Mouse (Mus musculus) lung, embryonic 14.5 days (tissue): ENCODE measurements around the gene Sptan1. TPM values are rescaled to one million over a fixed set of nuclear protein-coding genes. Genes with fewer than 3 reads are reported as not detected.

Experiments
- ATAC-seq: fragments of 200-750 bp; cut with Nextera tagmentation; 2 replicates; pipeline ENCODE4 v1.8.0; 2017; ENCODE audit warnings: mild to moderate bottlenecking, moderate TSS enrichment, moderate library complexity; ENCODE audit not compliant: insufficient read depth
- DNase-seq: peaks from one replicate; pipeline ENCODE4 v3.0.0-alpha.2; 2015
- H3K27ac ChIP-seq: fragments of 300-500 bp; sonication (generic); 2 replicates; pipeline ENCODE4 v1.5.1; 2014; ENCODE audit warnings: low read depth, mild to moderate bottlenecking, moderate library complexity
- H3K27me3 ChIP-seq: fragments of 300-500 bp; sonication (generic); 2 replicates; pipeline ENCODE4 v1.6.1; 2014; ENCODE audit warnings: low read length, control low read depth; ENCODE audit not compliant: insufficient read depth
- H3K36me3 ChIP-seq: fragments of 300-500 bp; sonication (generic); 2 replicates; pipeline ENCODE4 v1.6.1; 2014; ENCODE audit warnings: control low read depth; ENCODE audit not compliant: insufficient read depth
- H3K4me1 ChIP-seq: fragments of 300-500 bp; sonication (generic); 2 replicates; pipeline ENCODE4 v1.6.1; 2014; ENCODE audit warnings: antibody characterized with exemption, control low read depth; ENCODE audit not compliant: insufficient read depth
- H3K4me2 ChIP-seq: fragments of 300-500 bp; sonication (generic); 2 replicates; pipeline ENCODE4 v1.6.1; 2014; ENCODE audit warnings: mild to moderate bottlenecking
- H3K4me3 ChIP-seq: fragments of 300-500 bp; sonication (generic); 2 replicates; pipeline ENCODE4 v1.5.1; 2014; ENCODE audit warnings: low read depth, low read length
- H3K9ac ChIP-seq: fragments of 300-500 bp; sonication (generic); 2 replicates; pipeline ENCODE4 v1.6.1; 2014
- H3K9me3 ChIP-seq: fragments of 300-500 bp; sonication (generic); 2 replicates; pipeline ENCODE4 v1.6.1; 2016; ENCODE audit warnings: low read depth, low read length, control low read depth
- CTCF ChIP-seq: IDR thresholded peaks from 2 replicates; pipeline ENCODE4 v1.5.1; 2016; ENCODE audit warnings: antibody characterized with exemption, low read depth
- WGBS: fragments of 180-500 bp; shearing (Covaris S2); extraction: QIAGEN DNeasy Blood & Tissue Kit; methylation state at CpG from one replicate; pipeline ENCODE4 v1.1.7; 2014; 5-methylcytosine and 5-hydroxymethylcytosine counted together
- microRNA-seq: library from miRNA; unstranded; fragments of <30 nt; microRNA quantifications from one replicate; pipeline ENCODE4, GENCODE M21; 2016; ENCODE audit warnings: borderline number of aligned reads
- polyA plus RNA-seq: library from polyadenylated mRNA; unstranded; fragments of >200 nt; fragmentation: Nextera tagmentation; extraction: Ambion mirVana; gene quantifications from 2 replicates; pipeline ENCODE4 v1.2.1, GENCODE M21; 2014

Sptan1 gene
- polyA plus RNA-seq, 1 experiment from 2014 or later, result 149 TPM

DNA sequence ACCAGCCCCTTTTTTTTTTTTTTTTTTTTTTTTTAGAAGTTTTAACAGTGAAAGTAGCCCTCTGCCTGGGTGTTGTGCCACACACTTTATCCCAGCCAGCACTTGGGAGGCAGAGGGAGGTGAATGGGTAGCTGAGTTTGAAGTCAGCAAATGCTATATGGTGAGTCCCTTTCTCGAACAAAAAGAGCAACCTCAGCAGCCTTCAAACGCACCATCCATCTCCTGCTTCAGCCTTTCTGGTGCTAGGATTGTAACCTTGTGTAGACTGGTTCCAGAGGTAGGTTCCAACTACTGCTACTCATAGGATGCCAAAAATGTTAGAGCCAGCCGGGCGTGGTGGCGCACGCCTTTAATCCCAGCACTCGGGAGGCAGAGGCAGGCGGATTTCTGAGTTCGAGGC, 111.1 kb downstream of the Sptan1 start:
- DNase-seq (peak; percentile 6), ATAC-seq (no peak)
- no peak overlapping the region for H3K27ac ChIP-seq
- no peaks in the 10 kb centered on the region for H3K27me3 ChIP-seq
- H3K4me1 ChIP-seq, result 0 out of 2 replicates have a peak, but pooled peaks cover 5% of the 10 kb centered on the region
- H3K36me3 ChIP-seq, result peaks cover 24% of the 10 kb centered on the region
- TF ChIP-seq CTCF, result no peak
- WGBS, result 91% methylated on average over 8 of the region's 9 CpGs
- H3K9ac ChIP-seq, result no peak overlapping the region
- H3K4me2 ChIP-seq, result no peak overlapping the region
- no peaks in the 10 kb centered on the region for H3K9me3 ChIP-seq
- H3K4me3 ChIP-seq, result no peak overlapping the region

DNA sequence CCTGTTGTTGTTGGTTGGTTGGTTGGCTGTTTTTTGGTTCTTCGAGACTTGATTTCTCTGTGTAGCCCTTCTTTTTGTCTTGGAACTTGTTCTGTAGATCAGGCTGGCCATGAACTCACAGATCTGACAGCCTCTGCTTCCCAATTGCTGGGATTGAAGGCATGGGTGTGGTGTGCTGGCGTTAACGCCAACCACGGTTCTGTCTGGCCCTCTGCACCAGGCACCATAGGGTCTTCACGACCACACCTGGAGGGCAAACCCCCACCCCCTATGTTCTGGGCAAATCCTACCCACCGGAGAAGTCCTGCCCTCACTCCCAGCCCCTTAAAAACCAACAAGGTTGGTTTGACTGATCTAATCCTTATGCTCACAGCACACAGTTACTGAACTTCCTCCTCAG, 111.6 kb downstream of the Sptan1 start:
- 59% methylated on average over 6 of the region's 6 CpGs for WGBS
- peak; percentile 16 for ATAC-seq
- no peak overlapping the region for H3K4me3 ChIP-seq
- 0 out of 2 replicates have a peak, but pooled peaks cover 5% of the 10 kb centered on the region for H3K4me1 ChIP-seq
- peak overlapping the region; percentile 92 for H3K4me2 ChIP-seq
- H3K27me3 ChIP-seq, result no peaks in the 10 kb centered on the region
- no peaks in the 10 kb centered on the region for H3K9me3 ChIP-seq
- H3K9ac ChIP-seq, result no peak overlapping the region
- no peak for TF ChIP-seq CTCF
- peaks cover 21% of the 10 kb centered on the region for H3K36me3 ChIP-seq
- H3K27ac ChIP-seq, result 0 out of 2 replicates have a peak overlapping the region, but pooled peaks have one; percentile 21
- DNase-seq, result no peak

DNA sequence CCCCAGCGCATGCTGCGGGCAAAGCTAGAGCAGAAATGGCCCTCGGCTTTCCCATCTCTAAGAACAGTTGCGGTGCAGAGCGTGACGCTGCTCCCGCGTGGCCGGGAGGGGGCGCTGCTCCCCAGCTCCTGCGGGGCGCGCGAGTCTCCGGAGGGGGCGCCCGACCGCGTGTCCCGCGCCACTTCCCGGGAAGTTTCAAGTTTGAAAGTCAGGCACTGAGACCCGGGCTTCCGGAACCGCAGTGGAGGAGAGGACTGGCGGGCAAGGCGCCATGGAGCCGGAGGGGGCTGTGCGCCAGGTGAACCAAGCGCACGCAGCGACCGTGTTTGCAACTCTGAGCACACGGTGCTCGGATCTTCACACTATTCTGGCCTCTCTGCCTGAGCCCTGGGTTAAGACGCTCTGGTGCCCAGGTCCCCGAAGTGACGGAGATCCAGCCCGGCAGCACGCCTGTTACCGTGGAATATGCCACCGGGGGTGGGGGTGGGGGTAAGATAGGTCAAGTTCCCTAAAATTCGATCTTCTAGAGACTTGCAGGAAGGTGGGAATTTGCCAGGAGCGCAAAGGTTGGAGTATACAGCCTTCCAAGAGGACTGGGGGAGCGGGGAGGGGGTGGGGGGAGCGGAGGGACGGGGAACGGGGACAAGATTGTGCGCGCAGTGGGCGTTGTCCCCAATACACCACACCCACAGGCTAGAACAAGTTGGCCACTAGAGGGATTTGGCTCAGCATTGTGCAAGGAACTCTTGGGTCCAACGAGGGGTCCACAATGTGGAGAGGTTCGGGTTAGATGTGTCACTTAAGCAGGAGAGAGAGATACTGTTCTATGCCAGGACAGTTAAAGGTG, 112.4 kb downstream of the Sptan1 start, which contains the start of gene Pkn3:
TSS of gene Pkn3 (plus strand) at position 183 of the 847 bp plus-strand sequence.
- peak; percentile 92 for TF ChIP-seq CTCF
- H3K4me3 ChIP-seq, result peak within 1 kb of the TSS; percentile 64
- peak; percentile 85 for ATAC-seq
- peak within 1 kb of the TSS; percentile 94 for H3K27ac ChIP-seq
- no peaks in the 10 kb centered on the region for H3K9me3 ChIP-seq
- under 1% methylated on average over 53 of the region's 53 CpGs for WGBS
- no peaks in the 10 kb centered on the region for H3K27me3 ChIP-seq
- peak within 1 kb of the TSS; percentile 65 for H3K9ac ChIP-seq
- H3K4me2 ChIP-seq, result peak within 1 kb of the TSS; percentile 92
- peaks cover 16% of the 10 kb centered on the region for H3K36me3 ChIP-seq
- H3K4me1 ChIP-seq, result 0 out of 2 replicates have a peak, but pooled peaks cover 5% of the 10 kb centered on the region
- DNase-seq, result peak; percentile 95

- Histone ChIP-seq H3K9me3 (no peaks in the 10 kb centered on the region), H3K4me1 (0 out of 2 replicates have a peak, but pooled peaks cover 5% of the 10 kb centered on the region), H3K4me3 (peak overlapping the region; percentile 64), H3K36me3 (peaks cover 10% of the 10 kb centered on the region), H3K27me3 (no peaks in the 10 kb centered on the region), H3K9ac (peak overlapping the region; percentile 65; the same call in 1 of the 2 replicates), H3K27ac (peak overlapping the region; percentile 94), H3K4me2 (peak overlapping the region; percentile 92)
- no peak for TF ChIP-seq CTCF
- ATAC-seq (no peak; the same call in 1 of the 2 replicates), DNase-seq (no peak)
- 18% methylated on average over 10 of the region's 10 CpGs for WGBS
Measured at GRCm38 (mm10) chr2:30078349-30078712, 113.0 kb downstream of the Sptan1 start.

- H3K9ac ChIP-seq, result peak overlapping the region; percentile 65; the same call in 1 of the 2 replicates
Measured at GRCm38 (mm10) chr2:30078760-30079159, 113.4 kb downstream of the Sptan1 start.

DNA sequence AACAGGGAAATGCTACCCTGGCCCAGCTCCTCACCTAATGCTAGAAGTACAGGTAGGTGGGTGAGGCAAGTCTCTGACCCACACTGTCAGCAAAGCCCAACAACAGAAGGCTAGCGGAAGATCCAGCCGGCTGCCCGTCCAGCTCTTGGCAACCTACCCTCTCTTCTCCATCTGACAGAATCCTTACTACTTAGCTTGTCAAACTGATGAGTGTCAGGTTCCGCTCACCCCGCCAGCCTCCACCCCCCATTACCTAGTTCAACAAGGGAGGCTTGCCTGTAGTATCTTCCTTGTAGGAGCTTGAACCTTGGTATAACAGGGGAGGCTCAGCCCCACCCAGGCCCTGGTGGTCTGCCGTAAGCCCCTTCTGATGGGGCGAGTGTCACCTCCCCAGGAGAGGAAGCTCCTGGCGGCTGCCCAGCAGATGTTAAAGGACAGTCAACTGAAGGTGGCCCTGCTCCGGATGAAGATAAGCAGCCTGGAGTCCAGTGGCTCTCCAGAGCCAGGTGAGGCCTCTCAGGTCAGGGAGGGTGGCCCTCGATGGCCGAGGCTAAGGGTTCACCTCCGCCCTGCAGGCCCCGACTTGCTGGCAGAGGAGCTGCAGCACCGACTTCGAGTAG, 114.9 kb downstream of the Sptan1 start:
- 79% methylated on average over 15 of the region's 15 CpGs for WGBS
- H3K27me3 ChIP-seq, result no peaks in the 10 kb centered on the region
- no peak overlapping the region for H3K4me3 ChIP-seq
- no peaks in the 10 kb centered on the region for H3K36me3 ChIP-seq
- no peaks in the 10 kb centered on the region for H3K9me3 ChIP-seq
- H3K9ac ChIP-seq, result no peak overlapping the region
- DNase-seq (no peak), ATAC-seq (no peak)
- no peak for TF ChIP-seq CTCF
- 0 out of 2 replicates have a peak, but pooled peaks cover 5% of the 10 kb centered on the region for H3K4me1 ChIP-seq
- H3K27ac ChIP-seq, result no peak overlapping the region
- H3K4me2 ChIP-seq, result no peak overlapping the region

More at GRCm38 (mm10) chr2:30078760-30079159, 113.4 kb downstream of the Sptan1 start:
- no peak for DNase-seq
- H3K9me3 ChIP-seq, result no peaks in the 10 kb centered on the region
- no peak for TF ChIP-seq CTCF
- peak overlapping the region; percentile 94 for H3K27ac ChIP-seq
- peak overlapping the region; percentile 64; the same call in 1 of the 2 replicates for H3K4me3 ChIP-seq
- peaks cover 6% of the 10 kb centered on the region for H3K36me3 ChIP-seq
- no peaks in the 10 kb centered on the region for H3K27me3 ChIP-seq
- 66% methylated on average over 4 of the region's 4 CpGs for WGBS
- ATAC-seq, result no peak
- H3K4me2 ChIP-seq, result peak overlapping the region; percentile 92
- 0 out of 2 replicates have a peak, but pooled peaks cover 5% of the 10 kb centered on the region for H3K4me1 ChIP-seq

Small RNAs within 50 kb of the gene (microRNA-seq; reads per million reads assigned to microRNA genes)
- not detected for gene Mir6997

Other genes with a start within 250 kb of the Sptan1 start
- 1.6 and 2.1 TPM in 2 replicates for gene Gm13420, start 213.9 kb upstream of the Sptan1 start, polyA plus RNA-seq
- not detected in 2 replicates for gene Gm13547, start 206.2 kb upstream of the Sptan1 start, polyA plus RNA-seq
- gene Coq4, start 178.1 kb upstream of the Sptan1 start, polyA plus RNA-seq, result 34.1 and 37.5 TPM in 2 replicates
- 30.9 and 32.6 TPM in 2 replicates for gene Trub2, start 177.1 kb upstream of the Sptan1 start, polyA plus RNA-seq
- 11.7 and 12.0 TPM in 2 replicates for gene Slc27a4, start 162.9 kb upstream of the Sptan1 start, polyA plus RNA-seq
- 20.5 and 27.0 TPM in 2 replicates for gene Urm1, start 145.5 kb upstream of the Sptan1 start, polyA plus RNA-seq
- gene Cercam, start 96.4 kb upstream of the Sptan1 start, polyA plus RNA-seq, result 11.0 and 12.0 TPM in 2 replicates
- gene Odf2, start 76.3 kb upstream of the Sptan1 start, polyA plus RNA-seq, result 64.2 and 73.1 TPM in 2 replicates
- gene Gle1, start 30.1 kb upstream of the Sptan1 start, polyA plus RNA-seq, result 59.0 and 64.0 TPM in 2 replicates
- 27.7 and 28.5 TPM in 2 replicates for gene Wdr34, start 83.3 kb downstream of the Sptan1 start, polyA plus RNA-seq
- 564 and 591 TPM in 2 replicates for gene Set, start 91.8 kb downstream of the Sptan1 start, polyA plus RNA-seq
- 9.5 and 11.7 TPM in 2 replicates for gene Pkn3, start 112.1 kb downstream of the Sptan1 start, polyA plus RNA-seq
- gene Zdhhc12, start 128.1 kb downstream of the Sptan1 start, polyA plus RNA-seq, result 28.5 and 31.5 TPM in 2 replicates
- gene Zer1, start 159.0 kb downstream of the Sptan1 start, polyA plus RNA-seq, result 8.8 and 8.9 TPM in 2 replicates
- 10.9 and 12.3 TPM in 2 replicates for gene Tbc1d13, start 168.2 kb downstream of the Sptan1 start, polyA plus RNA-seq
- gene Endog, start 205.9 kb downstream of the Sptan1 start, polyA plus RNA-seq, result 18.4 and 19.7 TPM in 2 replicates
- 67.1 and 72.6 TPM in 2 replicates for gene Spout1, start 212.9 kb downstream of the Sptan1 start, polyA plus RNA-seq
- 7.6 and 8.7 TPM in 2 replicates for gene Kyat1, start 240.3 kb downstream of the Sptan1 start, polyA plus RNA-seq